Mouse (Mus musculus): ENCODE measurements at regions not wholly inside any gene's neighbourhood (a gene's known extent, or its start where the extent isn't known, plus 50 kb on each side); places are given as distances from the start of the nearest gene placed in this dataset.

GRCm38 (mm10) chr6:101902276-101902675, 524.6 kb upstream of the Pdzrn3 start:
- no peak for DNase-seq
- TF ChIP-seq CTCF (IDR thresholded peaks at IDR 0.05; ENCODE audit: insufficient read depth, low read length): no peak
- TF ChIP-seq POLR2A (IDR thresholded peaks at IDR 0.05; ENCODE audit: borderline replicate concordance, extremely low read depth, low read depth, low read length): no peak
- WGBS: 64% methylated on average over 2 of the region's 2 CpGs
- H3K4me1 ChIP-seq (ENCODE audit: control insufficient read depth, insufficient read depth, low read length): no peaks in the 10 kb centered on the region
- no peak overlapping the region for H3K4me3 ChIP-seq (replicated peaks; ENCODE audit: extremely low read depth, low read depth, low read length)

GRCm38 (mm10) chr6:101898544-101898943, 520.8 kb upstream of the Pdzrn3 start:
- Histone ChIP-seq H3K4me1 (ENCODE audit: control insufficient read depth, insufficient read depth, low read length) (no peaks in the 10 kb centered on the region), H3K4me3 (replicated peaks; ENCODE audit: extremely low read depth, low read depth, low read length) (no peak overlapping the region)
- no peak for DNase-seq
- TF ChIP-seq CTCF (IDR thresholded peaks at IDR 0.05; ENCODE audit: insufficient read depth, low read length) (no peak), POLR2A (IDR thresholded peaks at IDR 0.05; ENCODE audit: borderline replicate concordance, extremely low read depth, low read depth, low read length) (no peak)
- WGBS: 65% methylated on average over 4 of the region's 4 CpGs

GRCm38 (mm10) chr6:101890655-101891054, 513.0 kb upstream of the Pdzrn3 start:
- no peak overlapping the region for H3K4me3 ChIP-seq (replicated peaks; ENCODE audit: extremely low read depth, low read depth, low read length)
- TF ChIP-seq POLR2A (IDR thresholded peaks at IDR 0.05; ENCODE audit: borderline replicate concordance, extremely low read depth, low read depth, low read length): no peak
- no peak for TF ChIP-seq CTCF (IDR thresholded peaks at IDR 0.05; ENCODE audit: insufficient read depth, low read length)
- DNase-seq: no peak
- no peaks in the 10 kb centered on the region for H3K4me1 ChIP-seq (ENCODE audit: control insufficient read depth, insufficient read depth, low read length)

GRCm38 (mm10) chr6:101882938-101883337, 505.2 kb upstream of the Pdzrn3 start:
- Histone ChIP-seq H3K4me1 (ENCODE audit: control insufficient read depth, insufficient read depth, low read length) (no peaks in the 10 kb centered on the region), H3K4me3 (replicated peaks; ENCODE audit: extremely low read depth, low read depth, low read length) (no peak overlapping the region)
- TF ChIP-seq CTCF (IDR thresholded peaks at IDR 0.05; ENCODE audit: insufficient read depth, low read length) (no peak), POLR2A (IDR thresholded peaks at IDR 0.05; ENCODE audit: borderline replicate concordance, extremely low read depth, low read depth, low read length) (no peak)
- DNase-seq: no peak
- 42% methylated on average over 4 of the region's 4 CpGs for whole genome bisulfite sequencing

- 72% methylated on average over 1 of the region's 1 CpGs for WGBS
- Histone ChIP-seq H3K4me1 (ENCODE audit: control insufficient read depth, insufficient read depth, low read length) (no peaks in the 10 kb centered on the region), H3K4me3 (replicated peaks; ENCODE audit: extremely low read depth, low read depth, low read length) (no peak overlapping the region)
- DNase-seq: no peak
- TF ChIP-seq POLR2A (IDR thresholded peaks at IDR 0.05; ENCODE audit: borderline replicate concordance, extremely low read depth, low read depth, low read length): no peak
- TF ChIP-seq CTCF (IDR thresholded peaks at IDR 0.05; ENCODE audit: insufficient read depth, low read length): no peak
These were observed 497.2 kb upstream of the Pdzrn3 start for GRCm38 (mm10) chr6:101874894-101875293.

GRCm38 (mm10) chr6:101858895-101859294, 481.2 kb upstream of the Pdzrn3 start:
- Histone ChIP-seq H3K4me3 (replicated peaks; ENCODE audit: extremely low read depth, low read depth, low read length) (no peak overlapping the region), H3K4me1 (ENCODE audit: control insufficient read depth, insufficient read depth, low read length) (no peaks in the 10 kb centered on the region)
- DNase-seq: no peak
- 48% methylated on average over 5 of the region's 5 CpGs for WGBS
- TF ChIP-seq CTCF (IDR thresholded peaks at IDR 0.05; ENCODE audit: insufficient read depth, low read length): no peak
- TF ChIP-seq POLR2A (IDR thresholded peaks at IDR 0.05; ENCODE audit: borderline replicate concordance, extremely low read depth, low read depth, low read length): no peak

GRCm38 (mm10) chr6:101840695-101841094, 463.0 kb upstream of the Pdzrn3 start:
- no peaks in the 10 kb centered on the region for H3K4me1 ChIP-seq (ENCODE audit: control insufficient read depth, insufficient read depth, low read length)
- H3K4me3 ChIP-seq (replicated peaks; ENCODE audit: extremely low read depth, low read depth, low read length): no peak overlapping the region
- DNase-seq: no peak
- no peak for TF ChIP-seq CTCF (IDR thresholded peaks at IDR 0.05; ENCODE audit: insufficient read depth, low read length)
- TF ChIP-seq POLR2A (IDR thresholded peaks at IDR 0.05; ENCODE audit: borderline replicate concordance, extremely low read depth, low read depth, low read length): no peak
- WGBS: 85% methylated on average over 4 of the region's 4 CpGs

- TF ChIP-seq CTCF (IDR thresholded peaks at IDR 0.05; ENCODE audit: insufficient read depth, low read length): no peak
- no peak for TF ChIP-seq POLR2A (IDR thresholded peaks at IDR 0.05; ENCODE audit: borderline replicate concordance, extremely low read depth, low read depth, low read length)
- no peaks in the 10 kb centered on the region for H3K4me1 ChIP-seq (ENCODE audit: control insufficient read depth, insufficient read depth, low read length)
- no peak for DNase-seq
- no peak overlapping the region for H3K4me3 ChIP-seq (replicated peaks; ENCODE audit: extremely low read depth, low read depth, low read length)
- 72% methylated on average over 6 of the region's 6 CpGs for WGBS
These were observed 459.9 kb upstream of the Pdzrn3 start for GRCm38 (mm10) chr6:101837563-101837962.

- DNase-seq: no peak
- H3K4me3 ChIP-seq (replicated peaks; ENCODE audit: extremely low read depth, low read depth, low read length): no peak overlapping the region
- no peaks in the 10 kb centered on the region for H3K4me1 ChIP-seq (ENCODE audit: control insufficient read depth, insufficient read depth, low read length)
- no peak for TF ChIP-seq CTCF (IDR thresholded peaks at IDR 0.05; ENCODE audit: insufficient read depth, low read length)
- no peak for TF ChIP-seq POLR2A (IDR thresholded peaks at IDR 0.05; ENCODE audit: borderline replicate concordance, extremely low read depth, low read depth, low read length)
- 68% methylated on average over 2 of the region's 2 CpGs for WGBS
These were observed 416.3 kb upstream of the Pdzrn3 start for GRCm38 (mm10) chr6:101793986-101794385.

GRCm38 (mm10) chr6:101777864-101778263, 400.2 kb upstream of the Pdzrn3 start:
- TF ChIP-seq CTCF (IDR thresholded peaks at IDR 0.05; ENCODE audit: insufficient read depth, low read length) (no peak), POLR2A (IDR thresholded peaks at IDR 0.05; ENCODE audit: borderline replicate concordance, extremely low read depth, low read depth, low read length) (no peak)

More at GRCm38 (mm10) chr6:101777864-101778263, 400.2 kb upstream of the Pdzrn3 start:
- Histone ChIP-seq H3K4me3 (replicated peaks; ENCODE audit: extremely low read depth, low read depth, low read length) (no peak overlapping the region), H3K4me1 (ENCODE audit: control insufficient read depth, insufficient read depth, low read length) (no peaks in the 10 kb centered on the region)
- 95% methylated on average over 3 of the region's 3 CpGs for WGBS
- DNase-seq: no peak
